Mouse (Mus musculus): ENCODE measurements at regions not wholly inside any gene's neighbourhood (a gene's known extent, or its start where the extent isn't known, plus 50 kb on each side); places are given as distances from the start of the nearest gene placed in this dataset.

GRCm38 (mm10) chr9:11381648-11382075, 477.1 kb upstream of the Cntn5 start:
- intact Hi-C loops (cut with DNase I): no loop called here
- Histone ChIP-seq H3K9ac (ENCODE audit: low read depth, low read length) (no peak overlapping the region), H3K4me1 (ENCODE audit: control insufficient read depth, insufficient read depth, low read length) (no peaks in the 10 kb centered on the region), H3K27ac (no peak overlapping the region), H3K36me3 (ENCODE audit: control insufficient read depth, insufficient read depth, low read length) (no peaks in the 10 kb centered on the region), H3K79me2 (replicated peaks; ENCODE audit: control insufficient read depth, insufficient read depth, low read length) (no peaks in the 10 kb centered on the region), H3K27me3 (ENCODE audit: control insufficient read depth, insufficient read depth, low read length) (no peaks in the 10 kb centered on the region), H3K4me3 (no peak overlapping the region)
- DNase-seq: no peak
- TF ChIP-seq CTCF (IDR thresholded peaks at IDR 0.05): no peak
- TF ChIP-seq EP300 (IDR thresholded peaks at IDR 0.05; ENCODE audit: insufficient read depth, low read depth, low read length): no peak
- no peak for TF ChIP-seq POLR2A (IDR thresholded peaks at IDR 0.05; ENCODE audit: insufficient read depth, low read depth, low read length)
- 74% methylated on average over 1 of the region's 1 CpGs for WGBS

- Histone ChIP-seq H3K4me3 (no peak overlapping the region), H3K27ac (no peak overlapping the region), H3K4me1 (ENCODE audit: control insufficient read depth, insufficient read depth, low read length) (no peaks in the 10 kb centered on the region), H3K36me3 (ENCODE audit: control insufficient read depth, insufficient read depth, low read length) (no peaks in the 10 kb centered on the region), H3K9ac (ENCODE audit: low read depth, low read length) (no peak overlapping the region), H3K79me2 (replicated peaks; ENCODE audit: control insufficient read depth, insufficient read depth, low read length) (no peaks in the 10 kb centered on the region), H3K27me3 (ENCODE audit: control insufficient read depth, insufficient read depth, low read length) (no peaks in the 10 kb centered on the region)
- TF ChIP-seq POLR2A (IDR thresholded peaks at IDR 0.05; ENCODE audit: insufficient read depth, low read depth, low read length) (no peak), CTCF (IDR thresholded peaks at IDR 0.05) (no peak), EP300 (IDR thresholded peaks at IDR 0.05; ENCODE audit: insufficient read depth, low read depth, low read length) (no peak)
- intact Hi-C loops (cut with DNase I): no loop called here
- no peak for DNase-seq
- WGBS: 36% methylated on average over 7 of the region's 7 CpGs
Measured at GRCm38 (mm10) chr9:11380531-11380930, 476.0 kb upstream of the Cntn5 start.

GRCm38 (mm10) chr9:11378046-11378445, 473.5 kb upstream of the Cntn5 start:
- no peak overlapping the region for H3K9ac ChIP-seq (ENCODE audit: low read depth, low read length)
- H3K4me3 ChIP-seq: no peak overlapping the region
- DNase-seq: no peak
- H3K36me3 ChIP-seq (ENCODE audit: control insufficient read depth, insufficient read depth, low read length): no peaks in the 10 kb centered on the region
- H3K27ac ChIP-seq: no peak overlapping the region
- TF ChIP-seq CTCF (IDR thresholded peaks at IDR 0.05) (no peak), EP300 (IDR thresholded peaks at IDR 0.05; ENCODE audit: insufficient read depth, low read depth, low read length) (no peak), POLR2A (IDR thresholded peaks at IDR 0.05; ENCODE audit: insufficient read depth, low read depth, low read length) (no peak)
- H3K27me3 ChIP-seq (ENCODE audit: control insufficient read depth, insufficient read depth, low read length): no peaks in the 10 kb centered on the region
- WGBS: 69% methylated on average over 4 of the region's 4 CpGs
- no peaks in the 10 kb centered on the region for H3K4me1 ChIP-seq (ENCODE audit: control insufficient read depth, insufficient read depth, low read length)
- intact Hi-C loops (cut with DNase I): no loop called here
- H3K79me2 ChIP-seq (replicated peaks; ENCODE audit: control insufficient read depth, insufficient read depth, low read length): no peaks in the 10 kb centered on the region

- intact Hi-C loops (cut with DNase I): no loop called here
- no peak overlapping the region for H3K27ac ChIP-seq
- no peak for DNase-seq
- H3K36me3 ChIP-seq (ENCODE audit: control insufficient read depth, insufficient read depth, low read length): no peaks in the 10 kb centered on the region
- H3K4me3 ChIP-seq: no peak overlapping the region
- no peak overlapping the region for H3K9ac ChIP-seq (ENCODE audit: low read depth, low read length)
- H3K79me2 ChIP-seq (replicated peaks; ENCODE audit: control insufficient read depth, insufficient read depth, low read length): no peaks in the 10 kb centered on the region
- WGBS: 63% methylated on average over 4 of the region's 4 CpGs
- H3K27me3 ChIP-seq (ENCODE audit: control insufficient read depth, insufficient read depth, low read length): no peaks in the 10 kb centered on the region
- TF ChIP-seq POLR2A (IDR thresholded peaks at IDR 0.05; ENCODE audit: insufficient read depth, low read depth, low read length): no peak
- no peak for TF ChIP-seq CTCF (IDR thresholded peaks at IDR 0.05)
- TF ChIP-seq EP300 (IDR thresholded peaks at IDR 0.05; ENCODE audit: insufficient read depth, low read depth, low read length): no peak
- no peaks in the 10 kb centered on the region for H3K4me1 ChIP-seq (ENCODE audit: control insufficient read depth, insufficient read depth, low read length)
Measured at GRCm38 (mm10) chr9:11377586-11377985, 473.0 kb upstream of the Cntn5 start.

GRCm38 (mm10) chr9:11373294-11373903, 468.8 kb upstream of the Cntn5 start:
- Histone ChIP-seq H3K9ac (ENCODE audit: low read depth, low read length) (no peak overlapping the region), H3K79me2 (replicated peaks; ENCODE audit: control insufficient read depth, insufficient read depth, low read length) (no peaks in the 10 kb centered on the region), H3K36me3 (ENCODE audit: control insufficient read depth, insufficient read depth, low read length) (no peaks in the 10 kb centered on the region), H3K4me3 (no peak overlapping the region), H3K27ac (no peak overlapping the region), H3K27me3 (ENCODE audit: control insufficient read depth, insufficient read depth, low read length) (no peaks in the 10 kb centered on the region), H3K4me1 (ENCODE audit: control insufficient read depth, insufficient read depth, low read length) (no peaks in the 10 kb centered on the region)
- no peak for TF ChIP-seq POLR2A (IDR thresholded peaks at IDR 0.05; ENCODE audit: insufficient read depth, low read depth, low read length)
- no peak for TF ChIP-seq EP300 (IDR thresholded peaks at IDR 0.05; ENCODE audit: insufficient read depth, low read depth, low read length)
- no peak for TF ChIP-seq CTCF (IDR thresholded peaks at IDR 0.05)
- intact Hi-C loops (cut with DNase I): no loop called here
- DNase-seq: no peak
- WGBS: 78% methylated on average over 2 of the region's 2 CpGs

GRCm38 (mm10) chr9:11368056-11368455, 463.5 kb upstream of the Cntn5 start:
- no peaks in the 10 kb centered on the region for H3K36me3 ChIP-seq (ENCODE audit: control insufficient read depth, insufficient read depth, low read length)
- intact Hi-C loops (cut with DNase I): no loop called here
- DNase-seq: no peak
- WGBS: 38% methylated on average over 1 of the region's 1 CpGs
- H3K27ac ChIP-seq: no peak overlapping the region
- H3K27me3 ChIP-seq (ENCODE audit: control insufficient read depth, insufficient read depth, low read length): no peaks in the 10 kb centered on the region
- no peaks in the 10 kb centered on the region for H3K4me1 ChIP-seq (ENCODE audit: control insufficient read depth, insufficient read depth, low read length)
- H3K4me3 ChIP-seq: no peak overlapping the region
- H3K79me2 ChIP-seq (replicated peaks; ENCODE audit: control insufficient read depth, insufficient read depth, low read length): no peaks in the 10 kb centered on the region
- H3K9ac ChIP-seq (ENCODE audit: low read depth, low read length): no peak overlapping the region
- TF ChIP-seq CTCF (IDR thresholded peaks at IDR 0.05): no peak
- TF ChIP-seq EP300 (IDR thresholded peaks at IDR 0.05; ENCODE audit: insufficient read depth, low read depth, low read length): no peak
- no peak for TF ChIP-seq POLR2A (IDR thresholded peaks at IDR 0.05; ENCODE audit: insufficient read depth, low read depth, low read length)
